Mouse (Mus musculus) embryo, embryonic 10.5 days (tissue): ENCODE results near the gene Cep164.
"Not testable (repeated sequence)": the region's sequence is repeated elsewhere in the genome, so short reads cannot be mapped to it uniquely, and the experiment has no call there.

ENCODE experiments used
- DNase-seq: peaks from one replicate; pipeline ENCODE4 v3.0.0-alpha.2; 2015; ENCODE audit warnings: low spot score

Gene Cep164

DNA sequence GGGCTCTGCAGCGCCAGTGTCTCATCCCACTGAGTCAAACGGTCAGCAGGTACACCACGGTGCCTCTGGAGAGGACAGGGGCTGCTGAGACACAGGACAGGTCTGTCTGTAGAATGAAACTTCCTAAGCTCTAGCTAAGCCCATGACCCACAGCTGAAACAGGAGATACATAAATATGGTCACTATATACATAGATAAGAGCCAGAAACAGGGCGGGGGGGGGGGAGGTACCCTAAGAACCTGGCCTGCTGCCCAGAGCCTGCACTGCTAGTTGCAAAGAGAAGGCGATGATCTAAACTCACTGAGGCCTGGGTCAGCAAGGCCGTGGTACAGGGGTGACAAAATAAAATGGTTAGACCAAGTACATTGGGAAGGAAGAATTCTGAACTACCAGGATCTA is 40.9 kb downstream of the Cep164 start:
- no peak for DNase-seq

DNA sequence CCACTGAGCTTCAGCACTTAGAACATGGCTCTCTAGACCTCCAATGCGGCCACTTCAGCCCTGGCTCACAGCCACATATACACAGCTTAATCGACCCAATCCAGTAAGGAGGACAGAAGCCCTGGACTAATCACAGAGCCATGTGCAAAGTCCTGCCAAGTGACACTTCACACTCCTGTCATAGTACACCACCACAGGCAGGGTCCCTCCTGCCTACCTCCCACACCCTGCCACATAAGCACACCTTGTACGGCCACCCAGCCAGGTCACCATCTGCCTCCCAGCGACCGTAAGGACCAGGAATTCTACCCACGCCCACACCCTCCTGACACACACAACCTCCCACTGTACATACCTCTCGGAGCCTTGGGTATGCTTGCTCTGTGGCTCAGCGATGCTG is 41.4 kb downstream of the Cep164 start:
- no peak for DNase-seq

DNA sequence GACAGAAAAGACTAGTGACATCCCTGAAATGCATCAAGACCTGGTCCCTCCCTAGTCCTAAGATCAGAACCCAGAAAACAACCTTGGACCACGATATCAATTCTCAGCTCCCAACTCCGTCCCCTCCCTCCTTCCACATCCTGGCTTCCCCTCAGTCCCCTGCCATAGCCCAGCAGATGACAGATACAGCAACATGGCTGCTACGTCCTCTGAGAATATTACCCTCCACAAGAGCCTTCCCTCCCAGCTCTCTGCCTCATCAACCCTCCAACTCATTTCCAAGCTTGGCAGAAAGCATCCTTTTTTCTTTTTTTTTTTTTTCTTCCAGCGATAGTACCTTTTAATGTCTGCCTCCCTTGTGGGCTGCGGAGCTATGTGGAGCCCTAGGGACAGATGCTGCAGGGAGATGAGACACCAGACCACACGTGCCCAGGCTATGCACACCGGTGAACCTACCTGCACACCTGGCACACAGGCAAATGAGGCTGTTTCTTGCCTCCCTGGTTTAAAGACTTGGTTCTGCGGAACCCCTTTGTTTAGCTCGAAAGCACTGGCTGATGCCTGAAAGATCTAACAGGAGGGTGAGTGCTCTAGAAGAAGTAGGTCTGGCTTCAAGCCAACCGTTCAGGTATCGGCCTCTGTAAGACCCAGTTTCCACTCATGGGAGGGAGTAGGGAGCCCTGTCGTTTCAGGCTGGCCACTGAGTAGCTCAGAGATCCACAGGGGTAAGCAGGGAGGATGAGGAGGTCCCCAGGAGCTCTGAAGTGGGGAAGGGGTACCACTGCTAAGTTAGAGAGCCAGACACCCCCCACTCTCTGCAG is 45.0 kb downstream of the Cep164 start:
- DNase-seq: no peak

DNA sequence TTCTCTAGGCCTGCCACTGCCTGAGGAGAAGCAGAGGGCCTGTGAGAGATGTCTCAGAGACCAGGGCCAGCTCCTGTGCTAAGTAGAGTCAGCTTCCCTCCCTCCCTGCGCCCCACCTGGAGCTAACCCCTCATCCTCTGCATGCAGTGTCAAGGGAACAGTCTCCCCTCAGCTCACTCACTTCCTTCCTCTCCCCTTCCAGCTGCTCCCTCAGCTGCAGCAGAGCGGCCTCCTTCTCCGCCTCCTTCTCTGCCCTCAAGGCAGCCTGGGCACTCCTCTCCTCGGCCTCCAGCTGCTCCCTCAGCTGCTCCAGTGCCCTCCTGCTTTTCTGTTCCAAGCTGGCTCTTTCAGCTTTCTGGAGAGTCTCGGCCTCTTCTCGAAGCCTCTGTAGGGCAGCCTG is 49.3 kb downstream of the Cep164 start:
- DNase-seq: no peak

DNA sequence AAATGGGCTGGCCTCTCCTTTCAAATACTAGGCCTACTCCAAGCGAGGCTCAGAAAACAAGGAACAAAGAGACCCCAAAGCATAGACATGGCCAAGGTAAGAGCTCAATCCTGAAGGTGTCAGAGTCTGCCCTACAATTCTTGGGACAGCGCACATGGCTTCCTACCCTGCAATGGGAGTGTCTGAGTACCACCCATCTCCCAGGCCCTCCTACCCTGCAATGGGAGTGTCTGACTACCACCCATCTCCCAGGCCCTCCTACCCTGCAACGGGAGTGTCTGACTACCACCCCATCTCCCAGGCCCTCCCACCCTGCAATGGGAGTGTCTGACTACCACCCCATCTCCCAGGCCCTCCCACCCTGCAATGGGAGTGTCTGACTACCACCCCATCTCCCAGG is 52.3 kb downstream of the Cep164 start:
- not testable (repeated sequence) for DNase-seq

DNA sequence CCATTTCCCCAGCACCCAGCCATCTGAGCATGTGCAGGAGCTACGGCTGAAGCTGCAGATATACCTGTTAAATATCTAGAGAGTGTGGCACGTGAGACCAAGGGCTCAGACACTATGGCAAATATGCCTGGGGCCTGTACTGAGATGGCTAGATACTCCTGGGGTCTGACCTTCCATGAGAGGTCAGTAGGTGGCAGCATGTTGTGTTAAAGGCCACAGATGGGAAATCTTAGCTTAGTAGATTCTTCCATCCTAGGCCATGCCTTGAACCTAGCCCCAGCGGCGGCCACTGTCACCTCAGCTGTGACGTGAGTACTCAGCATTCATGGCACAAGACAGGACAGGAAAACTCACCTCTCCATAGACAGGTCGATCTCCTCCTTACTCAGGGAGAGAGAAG is 54.4 kb downstream of the Cep164 start:
- no peak for DNase-seq

DNA sequence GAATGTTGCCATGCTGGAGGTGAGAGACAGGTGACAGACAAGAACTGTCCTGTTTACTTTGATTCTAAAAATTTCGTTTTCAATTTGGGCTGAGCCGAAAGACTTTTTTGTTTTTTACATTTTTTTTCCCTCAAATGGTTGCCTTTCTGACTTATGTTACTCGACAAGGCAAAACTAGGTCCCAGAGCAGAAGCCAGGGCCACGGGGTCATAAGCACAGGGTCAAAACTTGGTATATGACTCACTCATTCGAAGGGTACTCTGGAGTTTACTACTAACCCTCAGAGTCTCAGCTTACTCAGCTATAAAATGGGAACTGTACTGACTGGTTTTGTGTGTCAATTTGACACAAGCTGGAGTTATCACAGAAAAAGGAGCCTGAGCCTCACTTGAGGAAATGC is 58.9 kb downstream of the Cep164 start:
- no peak for DNase-seq

DNA sequence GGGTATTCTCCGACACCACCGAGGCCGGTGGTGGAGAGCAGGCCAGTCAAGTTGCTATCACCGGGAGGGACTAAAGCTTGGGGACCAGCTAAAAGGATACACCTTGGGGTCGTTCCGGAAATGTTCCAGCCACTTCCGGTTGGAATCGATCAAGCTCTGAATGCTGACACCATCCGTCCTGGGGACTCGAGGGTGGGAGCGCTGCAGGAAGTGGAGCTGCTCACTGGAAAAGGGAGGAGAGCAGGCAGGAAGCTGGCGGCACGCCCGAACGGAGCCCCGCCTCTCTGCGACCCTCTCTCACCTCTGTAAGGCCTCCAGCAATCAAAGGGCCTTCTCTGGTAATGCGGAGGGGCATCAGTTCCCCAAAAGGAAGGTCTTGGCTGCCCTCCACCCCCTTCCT is 60.1 kb downstream of the Cep164 start:
- DNase-seq: no peak

DNA sequence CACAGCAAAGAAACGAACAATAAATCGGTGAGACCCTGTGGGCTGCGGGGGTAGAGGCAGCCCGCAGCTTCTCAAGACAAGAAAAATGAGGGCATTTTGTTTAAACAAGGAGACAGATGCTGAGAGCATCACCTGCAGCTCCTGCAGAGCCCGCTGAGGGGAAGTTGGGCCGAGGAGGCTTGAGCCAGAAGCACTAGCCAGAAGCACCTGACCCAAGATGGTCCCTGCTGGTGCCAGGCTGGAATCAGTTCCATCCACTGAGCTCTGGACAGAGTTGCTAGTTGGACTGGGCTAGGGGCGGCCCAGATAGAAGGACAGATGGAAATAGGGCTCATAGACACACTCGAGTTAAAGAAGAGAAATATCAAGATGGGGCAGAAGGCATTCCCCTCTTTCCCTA is 61.3 kb downstream of the Cep164 start:
- no peak for DNase-seq

DNA sequence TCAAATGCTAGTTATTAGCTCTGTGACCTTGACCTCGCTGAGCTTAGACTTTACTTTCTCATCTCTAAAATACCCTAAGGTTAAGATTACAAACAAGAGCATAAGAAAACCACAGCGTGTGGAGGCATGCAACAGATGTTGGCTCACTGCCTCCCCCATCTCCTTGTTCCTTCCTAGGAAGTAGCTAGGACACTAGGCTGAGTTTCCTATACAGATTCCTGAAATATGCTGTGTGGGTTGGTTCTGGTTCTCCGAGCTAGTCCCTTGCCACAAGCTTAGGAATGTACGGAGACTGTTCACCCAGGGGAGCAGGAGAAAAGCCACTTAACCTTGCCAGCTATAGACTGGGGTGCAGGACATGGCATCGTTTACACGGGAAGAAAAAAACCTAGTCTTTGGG is 62.3 kb downstream of the Cep164 start:
- peak; percentile 7 for DNase-seq

DNA sequence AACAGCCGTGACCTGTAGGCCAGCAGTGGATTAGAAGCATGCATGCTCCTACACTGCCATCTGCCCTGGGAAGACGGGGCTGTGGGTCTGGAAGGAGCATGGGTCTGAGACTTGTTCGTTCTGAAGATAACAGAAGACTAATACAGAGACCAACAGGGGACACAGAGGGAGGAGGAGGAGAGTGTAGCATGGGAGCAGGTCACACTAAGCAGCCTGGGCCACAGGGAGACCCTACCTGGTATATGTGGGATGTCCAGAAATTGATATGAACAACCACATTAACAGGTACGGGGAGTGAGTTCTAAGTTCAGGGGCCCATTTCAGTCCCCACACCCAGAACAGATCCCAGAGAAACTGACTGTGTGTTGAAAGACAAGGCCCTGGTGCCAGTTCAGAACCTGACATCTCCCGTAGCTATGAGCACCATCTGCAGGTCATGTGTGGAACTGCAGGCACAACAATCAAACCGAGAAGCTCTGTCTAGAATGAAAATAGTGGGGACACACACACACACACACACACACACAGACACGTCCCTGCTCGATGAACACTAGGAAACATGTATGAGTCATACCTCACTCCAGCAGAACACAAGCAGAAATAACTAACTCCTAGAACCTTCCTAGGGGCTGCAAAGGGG is 73.9 kb downstream of the Cep164 start:
- DNase-seq: peak; percentile 87

DNA sequence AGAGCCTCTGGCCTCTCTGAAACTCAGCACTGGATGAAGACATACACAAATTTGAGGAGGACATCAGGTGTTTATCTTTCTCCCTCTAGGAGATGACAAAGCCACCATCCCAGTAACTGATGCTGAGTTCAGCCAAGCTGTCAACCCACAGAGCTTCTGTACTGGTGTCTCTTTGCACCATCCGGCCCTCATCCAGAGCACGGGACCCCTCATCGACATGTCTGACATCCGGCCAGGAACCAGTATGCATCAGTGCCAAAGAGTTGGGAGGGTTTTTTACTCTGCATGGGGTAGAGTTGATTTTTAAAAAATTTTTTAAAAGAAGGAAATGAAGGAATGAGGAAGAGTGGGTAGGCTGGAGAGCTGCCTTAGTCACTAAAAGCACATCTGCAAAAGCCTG is 78.6 kb downstream of the Cep164 start:
- no peak for DNase-seq

DNA sequence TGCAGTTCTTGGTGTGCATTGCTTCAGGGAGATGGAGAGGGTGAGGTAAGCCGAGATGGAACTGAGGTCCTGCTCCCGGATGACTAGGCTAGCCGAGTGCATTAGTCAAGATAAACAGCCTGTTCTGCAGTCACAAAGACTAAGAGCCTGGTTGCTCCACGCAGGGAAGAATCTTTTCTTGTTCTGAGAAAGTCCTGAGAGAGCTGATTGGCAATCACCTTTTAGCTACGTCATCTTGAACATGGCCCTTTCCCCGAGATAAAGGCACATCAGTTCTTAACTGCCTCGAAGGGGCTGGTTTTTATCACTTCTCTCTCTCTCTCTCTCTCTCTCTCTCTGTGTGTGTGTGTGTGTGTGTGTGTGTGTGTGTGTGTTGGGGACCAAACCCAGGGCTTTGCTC is 83.0 kb downstream of the Cep164 start:
- DNase-seq: no peak

DNA sequence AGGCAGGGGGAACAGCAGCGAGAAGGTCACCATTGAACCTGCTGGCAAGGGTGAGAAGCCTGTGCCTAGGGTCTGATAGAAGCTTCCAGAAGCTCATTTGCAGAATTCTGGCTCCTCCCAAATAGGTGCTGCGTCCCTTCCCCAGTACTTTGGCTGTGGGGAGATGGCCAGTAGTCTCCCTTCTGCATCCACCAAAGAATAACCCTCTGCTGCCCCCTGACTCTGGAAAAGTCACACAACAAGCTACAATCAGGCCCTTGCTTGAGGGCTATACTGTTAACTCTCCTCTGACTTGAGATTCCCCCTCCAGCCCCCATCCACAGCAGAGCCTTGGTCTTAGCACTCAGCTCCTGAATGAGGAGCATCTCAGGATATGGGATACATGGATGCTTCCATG is 87.9 kb downstream of the Cep164 start:
- peak; percentile 48 for DNase-seq

DNA sequence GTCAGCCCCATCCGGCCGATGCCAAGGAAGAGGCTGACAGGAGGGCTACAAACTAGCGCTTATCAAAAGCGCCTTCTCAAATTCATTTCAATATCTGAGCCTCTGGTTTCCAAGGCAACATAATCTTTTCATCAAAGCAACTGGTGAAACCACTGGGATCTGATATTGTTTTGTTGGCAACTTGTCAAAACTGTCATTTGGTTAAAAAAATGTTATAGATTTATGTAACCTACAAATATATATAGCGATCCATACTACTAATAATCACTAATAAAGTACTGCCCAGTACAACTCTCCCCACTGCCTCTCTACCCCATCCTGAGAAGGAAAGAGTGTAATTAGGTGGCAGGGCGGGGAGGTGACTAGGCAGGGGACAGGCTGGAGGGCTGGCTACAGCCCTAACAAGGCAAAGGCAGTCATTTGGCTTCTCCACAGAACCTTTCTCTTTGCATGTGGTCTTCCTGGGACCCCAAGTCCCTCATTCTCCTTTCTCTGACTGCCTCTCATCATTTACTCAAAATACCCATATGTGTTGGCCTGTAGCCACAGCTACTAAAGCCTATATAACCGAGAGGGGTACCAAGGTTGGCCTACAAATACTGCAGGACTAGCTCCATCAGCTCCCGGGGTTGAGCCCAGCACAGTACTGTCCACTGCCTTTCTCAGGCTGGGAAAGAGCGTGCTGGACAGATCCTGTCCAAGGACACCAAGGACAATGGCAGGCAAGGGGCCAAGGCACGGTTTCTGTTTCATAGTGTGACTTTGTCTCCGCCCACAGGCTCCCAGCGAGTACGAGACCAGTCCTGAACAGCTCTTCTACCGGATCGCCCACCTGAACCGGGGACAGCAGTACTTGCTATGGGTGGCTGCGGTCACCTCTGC is 88.5 kb downstream of the Cep164 start:
- DNase-seq: peak; percentile 5

DNA sequence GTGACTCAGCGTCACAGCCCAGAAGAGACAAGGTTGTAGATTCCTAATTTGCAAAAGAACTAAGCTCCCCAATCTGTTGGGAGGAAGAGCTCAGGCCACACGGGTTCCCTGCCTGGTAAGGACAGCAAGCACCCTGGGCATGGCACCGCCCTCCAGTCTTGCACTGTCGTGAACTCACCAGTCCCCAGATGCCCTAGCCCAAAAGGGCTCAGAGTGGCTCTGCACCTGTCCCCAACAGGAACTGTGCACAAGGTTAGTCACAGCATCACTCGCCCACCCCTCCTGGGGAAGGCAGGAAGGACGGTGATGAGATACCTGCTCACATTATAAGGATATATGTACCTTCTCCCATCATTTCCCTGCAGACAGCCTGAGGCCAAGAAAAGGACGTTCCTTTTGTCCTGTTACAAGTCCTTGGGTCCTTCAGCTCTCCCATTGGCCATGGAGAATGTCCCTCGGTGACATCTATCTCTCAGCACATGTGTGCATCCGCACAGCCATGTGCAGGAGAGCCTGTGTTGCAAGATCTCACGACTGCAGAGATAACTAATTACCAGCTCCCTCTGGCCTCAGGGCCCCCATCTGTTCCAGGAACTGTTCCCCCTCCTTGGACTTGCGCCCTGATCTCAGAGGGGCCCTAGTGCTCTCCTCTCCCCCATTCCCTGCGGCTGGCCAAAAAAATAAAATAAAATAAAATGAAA is 89.3 kb downstream of the Cep164 start:
- no peak for DNase-seq

DNA sequence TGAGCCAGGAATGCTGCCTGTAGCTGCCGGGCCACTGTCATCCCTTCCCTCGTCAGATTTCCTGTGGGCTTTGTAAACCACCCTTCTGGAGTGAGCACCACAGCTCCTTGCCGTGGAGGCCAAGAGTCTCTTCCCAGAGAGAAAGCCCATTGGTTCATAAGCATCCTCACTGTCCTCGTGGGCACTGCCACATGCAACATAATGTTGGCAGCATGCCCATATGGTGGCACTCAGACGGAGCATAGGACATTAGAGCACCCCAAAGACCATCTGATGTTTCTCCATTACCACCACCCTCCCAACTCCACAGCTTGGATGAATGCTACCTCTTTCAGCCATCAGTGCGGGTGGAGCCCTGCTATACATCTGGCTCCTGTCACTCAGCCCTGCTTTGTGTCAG is 95.2 kb downstream of the Cep164 start:
- no peak for DNase-seq

DNA sequence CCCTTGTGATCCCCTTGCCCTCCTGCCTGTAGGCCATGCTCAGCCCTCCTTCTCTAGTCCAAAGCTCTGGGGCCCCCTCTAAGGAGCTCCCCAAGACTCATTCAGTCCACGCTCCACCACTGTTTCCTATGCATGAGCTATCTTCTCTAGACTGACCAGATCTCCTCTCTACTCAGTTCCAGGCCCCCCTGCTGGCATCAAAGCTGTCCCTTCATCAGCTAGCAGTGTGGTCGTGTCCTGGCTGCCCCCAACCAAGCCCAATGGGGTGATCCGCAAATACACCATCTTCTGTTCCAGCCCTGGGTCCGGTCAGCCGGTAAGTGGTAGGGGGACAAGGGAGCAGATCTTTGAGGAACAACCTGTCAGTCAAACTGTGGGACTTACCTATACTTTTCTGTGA is 96.6 kb downstream of the Cep164 start:
- no peak for DNase-seq

DNA sequence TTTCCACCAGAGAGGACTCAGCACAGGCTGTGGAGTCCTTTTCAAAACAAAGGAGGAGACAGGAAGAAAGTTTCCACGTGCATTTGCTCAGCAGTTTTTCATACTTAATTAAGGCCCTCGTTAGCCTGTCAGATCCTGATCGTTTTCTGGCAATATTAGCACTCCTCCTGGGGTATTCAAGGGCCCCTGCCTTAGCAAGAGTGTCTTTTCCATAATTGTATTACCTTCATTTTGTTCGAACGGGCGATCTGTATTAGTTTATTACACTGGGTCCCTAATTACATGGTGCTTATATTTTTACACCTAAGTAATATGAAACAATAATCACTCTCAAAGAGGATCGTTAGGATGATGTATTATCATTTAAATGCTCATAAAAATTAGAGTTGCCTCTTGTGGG is 108.5 kb downstream of the Cep164 start:
- DNase-seq: no peak
